Mouse (Mus musculus) R1 (cell line): ENCODE results near the gene Tmem165.

Experiments used
- DNase-seq: peaks from one replicate; pipeline ENCODE4 v3.0.0-alpha.2; 2018; ENCODE audit warnings: low read depth, low spot score

Tmem165 gene

DNA sequence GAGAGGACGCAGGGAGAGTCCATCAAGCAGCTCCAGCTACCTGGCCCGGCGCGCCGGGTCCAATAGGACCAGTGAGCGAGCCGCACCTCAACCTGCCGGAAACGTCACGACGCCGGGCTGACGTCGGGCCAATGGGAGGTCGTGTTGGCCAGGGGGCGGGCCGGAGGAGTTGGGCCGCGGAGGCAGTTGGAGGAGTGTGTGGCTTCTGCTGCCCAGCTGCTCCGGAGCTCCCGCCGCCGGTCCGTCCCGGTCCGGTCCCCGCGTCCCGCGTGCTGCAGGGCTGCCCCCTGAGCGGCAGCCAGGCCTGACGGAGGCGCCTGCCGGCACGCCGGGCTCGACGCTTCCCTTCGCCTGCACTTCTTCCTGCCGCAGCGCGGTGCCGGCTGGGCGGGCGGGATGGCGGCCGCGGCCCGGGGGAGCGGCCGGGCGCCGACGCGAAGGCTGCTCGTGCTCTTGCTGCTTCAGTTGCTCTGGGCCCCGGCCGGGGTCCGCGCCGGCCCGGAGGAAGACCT, at the start of gene Tmem165:
Gene Tmem165, plus strand, starts transcription at position 131 of the 512 bp plus-strand sequence.
- peak; percentile 95 for DNase-seq

- no peak for DNase-seq
Observed at GRCm38 (mm10) chr5:76135644-76136043, 48.0 kb upstream of the Tmem165 start.

GRCm38 (mm10) chr5:76136271-76136670, 47.4 kb upstream of the Tmem165 start:
- DNase-seq, result no peak

- DNase-seq, result no peak
Observed at GRCm38 (mm10) chr5:76137586-76137985, 46.1 kb upstream of the Tmem165 start.

GRCm38 (mm10) chr5:76138071-76138470, 45.6 kb upstream of the Tmem165 start:
- DNase-seq, result no peak

GRCm38 (mm10) chr5:76138512-76138911, 45.2 kb upstream of the Tmem165 start:
- no peak for DNase-seq

GRCm38 (mm10) chr5:76139171-76139671, 44.5 kb upstream of the Tmem165 start:
- no peak for DNase-seq

- DNase-seq, result peak; percentile 94
Observed at GRCm38 (mm10) chr5:76139808-76140729, 43.6 kb upstream of the Tmem165 start, which contains the start of gene Srd5a3. Gene Srd5a3 (plus strand): TSS chr5:76140271.

- no peak for DNase-seq
Observed at GRCm38 (mm10) chr5:76140730-76141066, 43.0 kb upstream of the Tmem165 start.

GRCm38 (mm10) chr5:76143356-76143755, 40.3 kb upstream of the Tmem165 start:
- no peak for DNase-seq

GRCm38 (mm10) chr5:76146401-76146800, 37.3 kb upstream of the Tmem165 start:
- peak; percentile 76 for DNase-seq

GRCm38 (mm10) chr5:76149436-76149835, 34.2 kb upstream of the Tmem165 start:
- DNase-seq, result no peak

- no peak for DNase-seq
Observed at GRCm38 (mm10) chr5:76152956-76153355, 30.7 kb upstream of the Tmem165 start.

- DNase-seq, result no peak
Observed at GRCm38 (mm10) chr5:76153430-76153829, 30.2 kb upstream of the Tmem165 start.

- DNase-seq, result no peak
Observed at GRCm38 (mm10) chr5:76154434-76155165, 29.1 kb upstream of the Tmem165 start.

- no peak for DNase-seq
Observed at GRCm38 (mm10) chr5:76159555-76159954, 24.1 kb upstream of the Tmem165 start.

- no peak for DNase-seq
Observed at GRCm38 (mm10) chr5:76160086-76160485, 23.6 kb upstream of the Tmem165 start.

DNA sequence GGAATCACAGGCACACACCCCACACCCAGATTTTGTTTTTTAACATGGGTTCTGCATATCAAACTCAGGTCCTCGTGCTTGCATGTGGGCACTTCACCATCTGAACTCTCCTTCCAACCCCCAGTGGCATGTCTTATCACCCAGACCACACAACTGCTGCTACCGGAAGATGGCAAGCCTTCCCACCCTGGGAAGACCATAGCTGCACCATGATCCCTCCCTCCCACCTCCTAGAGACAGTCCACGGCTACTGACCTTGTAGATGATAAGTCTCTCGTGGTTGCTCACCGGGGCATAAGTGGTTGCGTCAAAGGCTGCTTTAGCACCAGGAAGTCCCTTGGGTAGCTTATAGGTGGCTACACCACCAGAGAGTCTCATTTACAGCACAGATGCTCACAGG, 22.2 kb upstream of the Tmem165 start:
- DNase-seq, result no peak

- DNase-seq, result no peak
Observed at GRCm38 (mm10) chr5:76162926-76163325, 20.8 kb upstream of the Tmem165 start.

DNA sequence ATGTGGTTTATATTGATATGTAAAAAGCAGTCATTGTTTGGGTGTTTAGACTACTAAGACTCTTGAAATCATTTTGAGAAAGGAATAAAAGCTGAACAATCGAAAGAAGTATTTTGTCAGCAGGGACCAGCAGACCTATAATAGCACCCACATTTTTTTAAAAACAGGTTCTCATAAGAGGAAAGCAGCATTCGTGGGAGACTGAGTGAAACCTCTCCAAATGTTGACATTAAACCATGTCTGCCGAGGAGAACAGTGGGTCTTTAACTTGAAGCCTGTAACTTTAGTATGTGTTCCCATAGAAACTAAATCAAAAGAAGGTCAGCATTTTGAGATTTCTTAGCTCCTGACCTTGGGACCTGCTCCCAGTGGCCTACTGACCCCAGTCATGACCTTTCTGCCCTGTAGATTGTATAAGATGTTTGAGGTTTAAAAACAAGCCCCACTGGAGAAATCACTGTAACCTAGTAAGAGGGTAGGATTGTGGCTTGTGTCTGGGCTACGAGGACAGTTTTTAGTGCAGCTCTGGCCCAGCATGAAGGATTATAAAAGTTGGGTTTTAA, 19.8 kb upstream of the Tmem165 start:
- DNase-seq, result no peak

DNA sequence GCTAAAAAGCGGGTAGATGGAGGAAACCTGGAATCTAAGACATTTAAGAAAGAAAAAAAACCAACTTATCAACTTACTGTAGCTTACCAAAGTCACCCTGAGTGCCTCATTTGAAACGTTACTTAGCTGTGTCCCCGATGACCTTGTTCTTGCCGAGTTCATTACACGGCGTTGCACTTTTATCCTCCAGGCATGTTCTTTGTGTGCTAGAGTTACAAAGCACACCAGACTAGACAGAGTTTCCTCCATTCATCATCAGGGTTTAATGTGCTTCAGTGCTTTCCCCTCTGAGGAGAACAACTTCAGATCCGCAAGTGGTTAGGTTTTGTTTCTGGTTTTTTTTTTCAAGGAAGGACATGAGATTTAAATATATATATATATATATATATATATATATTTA, 18.9 kb upstream of the Tmem165 start:
- no peak for DNase-seq

GRCm38 (mm10) chr5:76170522-76170921, 13.2 kb upstream of the Tmem165 start:
- DNase-seq, result peak; percentile 75
